Mouse (Mus musculus) intestine, postnatal 0 days (tissue): ENCODE measurements around the gene 3100002H09Rik. TPM values are rescaled to one million over a fixed set of nuclear protein-coding genes. Genes with fewer than 3 reads are reported as not detected.

Experiments used
- ATAC-seq: fragments of 200-750 bp; cut with Nextera tagmentation; 2 replicates; pipeline ENCODE4 v1.8.0; 2017; ENCODE audit warnings: mild to moderate bottlenecking, moderate TSS enrichment, moderate library complexity
- H3K27ac ChIP-seq: fragments of 300-500 bp; sonication (generic); 2 replicates; pipeline ENCODE4 v1.5.1; 2014; ENCODE audit warnings: mild to moderate bottlenecking, low read depth, low read length, moderate library complexity
- H3K27me3 ChIP-seq: fragments of 300-500 bp; sonication (generic); replicated peaks from 2 replicates; pipeline ENCODE4 v1.6.1; 2014; ENCODE audit warnings: low read length, mixed read lengths; ENCODE audit not compliant: control insufficient read depth, insufficient read depth
- H3K36me3 ChIP-seq: fragments of 300-500 bp; sonication (generic); 2 replicates; pipeline ENCODE4 v1.6.1; 2014; ENCODE audit warnings: mild to moderate bottlenecking, moderate library complexity; ENCODE audit not compliant: control insufficient read depth, insufficient read depth
- H3K4me1 ChIP-seq: fragments of 300-500 bp; sonication (generic); replicated peaks from 2 replicates; pipeline ENCODE4 v1.6.1; 2014; ENCODE audit warnings: antibody characterized with exemption, low read length, mixed read lengths; ENCODE audit not compliant: control insufficient read depth, insufficient read depth
- H3K4me2 ChIP-seq: fragments of 300-500 bp; sonication (generic); replicated peaks from 2 replicates; pipeline ENCODE4 v1.6.1; 2014; ENCODE audit warnings: low read depth, mild to moderate bottlenecking, moderate library complexity
- H3K4me3 ChIP-seq: fragments of 300-500 bp; sonication (generic); 2 replicates; pipeline ENCODE4 v1.5.1; 2014; ENCODE audit warnings: low read depth, low read length
- H3K9ac ChIP-seq: fragments of 300-500 bp; sonication (generic); 2 replicates; pipeline ENCODE4 v1.6.1; 2014; ENCODE audit warnings: mild to moderate bottlenecking, low read depth, low read length
- H3K9me3 ChIP-seq: fragments of 300-500 bp; sonication (generic); 2 replicates; pipeline ENCODE4 v1.6.1; 2016; ENCODE audit warnings: mixed run types; ENCODE audit not compliant: control insufficient read depth
- CTCF ChIP-seq: sonication (generic); IDR thresholded peaks from 2 replicates; pipeline ENCODE4 v1.5.1; 2016; ENCODE audit warnings: low read depth, mild to moderate bottlenecking, control low read depth, antibody characterized with exemption, moderate library complexity
- WGBS: fragments of 180-500 bp; shearing (Covaris S2); extraction: QIAGEN DNeasy Blood & Tissue Kit; methylation state at CpG from one replicate; pipeline ENCODE4 v1.1.7; 2014; 5-methylcytosine and 5-hydroxymethylcytosine counted together
- polyA plus RNA-seq: library from polyadenylated mRNA; unstranded; fragments of >200 nt; fragmentation: Nextera tagmentation; extraction: Ambion mirVana; gene quantifications from 2 replicates; pipeline ENCODE4 v1.2.1, GENCODE M21; 2015

Gene 3100002H09Rik
- polyA plus RNA-seq, 1 experiment from 2014 or later, result not detected

DNA sequence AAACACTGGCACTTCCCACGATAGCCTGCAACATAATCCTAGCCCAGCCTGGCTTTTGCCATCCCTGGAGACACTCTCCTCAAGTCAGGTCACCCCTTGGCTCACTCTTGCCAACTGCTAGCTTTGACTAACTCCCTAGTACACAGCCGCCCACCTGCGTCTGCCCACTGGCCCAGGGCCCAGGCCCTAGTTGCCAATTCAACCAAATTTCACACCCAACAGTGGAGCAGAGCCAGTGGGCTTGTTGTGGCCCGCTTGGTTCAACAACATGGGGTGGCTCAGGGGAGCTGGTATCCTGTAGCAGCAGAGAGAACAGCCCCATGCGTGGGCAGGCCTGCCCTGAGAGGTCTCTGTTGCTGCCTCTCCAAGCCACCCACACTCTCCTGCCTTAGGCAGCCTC, 18.4 kb downstream of the 3100002H09Rik start:
- ATAC-seq, result no peak
- no peak for TF ChIP-seq CTCF
- Histone ChIP-seq H3K4me2 (no peak overlapping the region), H3K36me3 (no peaks in the 10 kb centered on the region), H3K4me3 (no peak overlapping the region), H3K9ac (no peak overlapping the region), H3K27ac (no peak overlapping the region), H3K9me3 (no peaks in the 10 kb centered on the region), H3K4me1 (no peaks in the 10 kb centered on the region), H3K27me3 (no peaks in the 10 kb centered on the region; the same call in 1 of the 2 replicates)
- 90% methylated on average over 5 of the region's 5 CpGs for WGBS

DNA sequence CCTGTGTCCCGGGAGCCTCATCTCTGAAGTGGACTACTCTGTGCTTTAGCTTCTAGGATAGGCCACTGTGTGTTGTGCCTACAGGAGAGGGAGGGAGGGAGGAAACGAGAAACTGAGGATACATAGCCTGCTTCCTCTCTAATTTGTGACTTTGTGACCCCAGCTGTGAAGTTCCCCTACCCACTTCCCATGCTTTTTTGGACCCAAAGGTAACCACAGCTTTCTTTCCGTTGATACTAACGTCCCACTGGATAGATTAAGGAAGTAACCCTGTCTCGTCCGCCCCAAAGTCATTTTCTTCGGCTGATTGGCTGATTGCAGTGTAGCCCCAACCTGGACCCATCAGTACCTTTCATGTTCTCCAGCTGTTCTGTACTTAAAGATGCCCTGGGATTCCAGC, 29.9 kb downstream of the 3100002H09Rik start:
- Histone ChIP-seq H3K4me1 (no peaks in the 10 kb centered on the region), H3K4me2 (no peak overlapping the region), H3K36me3 (no peaks in the 10 kb centered on the region), H3K4me3 (no peak overlapping the region), H3K9me3 (no peaks in the 10 kb centered on the region), H3K27me3 (peaks cover 15% of the 10 kb centered on the region), H3K27ac (no peak overlapping the region), H3K9ac (no peak overlapping the region)
- ATAC-seq, result no peak
- no peak for TF ChIP-seq CTCF
- WGBS, result 78% methylated on average over 7 of the region's 7 CpGs

GRCm38 (mm10) chr4:124575955-124576445, 34.6 kb downstream of the 3100002H09Rik start:
- WGBS, result 20% methylated on average over 7 of the region's 7 CpGs

GRCm38 (mm10) chr4:124575269-124575954, 35.2 kb downstream of the 3100002H09Rik start:
- H3K4me2 ChIP-seq, result peak overlapping the region; percentile 54
- no peaks in the 10 kb centered on the region for H3K36me3 ChIP-seq
- H3K9me3 ChIP-seq, result no peaks in the 10 kb centered on the region
- 0 out of 2 replicates have a peak overlapping the region, but pooled peaks have one; percentile 9 for H3K4me3 ChIP-seq
- WGBS, result 2% methylated on average over 52 of the region's 61 CpGs
- no peaks in the 10 kb centered on the region for H3K4me1 ChIP-seq
- H3K9ac ChIP-seq, result no peak overlapping the region
- TF ChIP-seq CTCF, result no peak
- no peak for ATAC-seq
- H3K27ac ChIP-seq, result no peak overlapping the region
- peaks cover 34% of the 10 kb centered on the region for H3K27me3 ChIP-seq

More at GRCm38 (mm10) chr4:124575955-124576445, 34.6 kb downstream of the 3100002H09Rik start:
- no peak overlapping the region for H3K9ac ChIP-seq
- H3K36me3 ChIP-seq, result no peaks in the 10 kb centered on the region
- H3K4me3 ChIP-seq, result no peak overlapping the region
- H3K4me1 ChIP-seq, result no peaks in the 10 kb centered on the region
- no peaks in the 10 kb centered on the region for H3K9me3 ChIP-seq
- no peak overlapping the region for H3K27ac ChIP-seq
- peaks cover 34% of the 10 kb centered on the region for H3K27me3 ChIP-seq
- no peak for ATAC-seq
- H3K4me2 ChIP-seq, result no peak overlapping the region
- no peak for TF ChIP-seq CTCF

DNA sequence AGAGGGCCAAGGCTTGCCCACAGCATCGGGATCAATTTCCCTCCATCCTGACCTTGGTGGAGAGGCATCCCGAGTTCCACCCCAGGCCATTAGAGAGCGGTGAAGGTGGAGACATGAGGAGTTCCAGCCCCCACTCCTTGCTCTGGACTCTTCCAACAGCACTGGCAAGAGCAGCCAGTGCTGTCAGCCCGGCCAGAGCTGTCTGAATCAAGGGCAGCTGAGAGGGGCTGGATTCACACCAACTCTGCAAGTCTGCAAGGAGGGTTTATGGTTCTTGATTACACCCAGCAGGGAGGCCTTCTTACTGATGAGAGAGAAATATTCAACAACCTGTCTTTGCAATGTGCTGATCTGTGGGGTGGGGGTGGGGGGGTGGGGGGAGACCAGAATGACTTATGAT, 37.0 kb downstream of the 3100002H09Rik start:
- 42% methylated on average over 4 of the region's 4 CpGs for WGBS
- no peak for TF ChIP-seq CTCF
- H3K9ac ChIP-seq, result no peak overlapping the region
- peaks cover 34% of the 10 kb centered on the region for H3K27me3 ChIP-seq
- no peak for ATAC-seq
- H3K9me3 ChIP-seq, result no peaks in the 10 kb centered on the region
- no peaks in the 10 kb centered on the region for H3K36me3 ChIP-seq
- no peak overlapping the region for H3K4me3 ChIP-seq
- H3K27ac ChIP-seq, result no peak overlapping the region
- no peaks in the 10 kb centered on the region for H3K4me1 ChIP-seq
- no peak overlapping the region for H3K4me2 ChIP-seq

DNA sequence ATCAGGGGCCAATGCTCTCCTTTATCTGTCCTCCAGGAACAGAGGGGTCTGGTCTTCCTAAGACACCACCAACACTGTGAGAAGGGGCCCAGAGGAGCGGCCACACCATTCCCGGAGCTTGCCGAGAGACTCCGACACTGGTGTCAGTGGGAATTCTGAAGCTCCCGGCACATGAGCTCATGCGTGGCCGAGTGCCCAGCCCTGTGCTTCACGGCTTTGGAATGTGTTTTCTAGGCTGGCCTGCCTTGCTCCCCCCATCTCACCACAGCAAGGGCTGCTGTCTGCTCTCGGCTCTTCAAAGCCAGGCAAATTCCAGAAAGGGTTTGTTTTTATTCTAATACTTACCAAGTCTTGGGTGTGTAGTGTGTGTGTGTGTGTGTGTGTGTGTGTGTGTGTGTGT, 39.6 kb downstream of the 3100002H09Rik start:
- Histone ChIP-seq H3K4me3 (no peak overlapping the region), H3K4me1 (no peaks in the 10 kb centered on the region), H3K4me2 (no peak overlapping the region), H3K9me3 (no peaks in the 10 kb centered on the region), H3K36me3 (no peaks in the 10 kb centered on the region), H3K27ac (no peak overlapping the region), H3K9ac (no peak overlapping the region), H3K27me3 (peaks cover 22% of the 10 kb centered on the region)
- TF ChIP-seq CTCF, result no peak
- WGBS, result 51% methylated on average over 9 of the region's 9 CpGs
- no peak for ATAC-seq
